Mouse (Mus musculus) forebrain, embryonic 14.5 days (tissue): ENCODE results near the gene AU018091. TPM values are rescaled to one million over a fixed set of nuclear protein-coding genes. Genes with fewer than 3 reads are reported as not detected.

Source experiments
- microRNA counts: library from miRNA; unstranded; fragments of <30 nt; microRNA quantifications from one replicate; lab custom pipeline; 2016
- microRNA-seq: library from miRNA; unstranded; fragments of <30 nt; microRNA quantifications from one replicate; pipeline ENCODE4, GENCODE M21; 2016
- polyA plus RNA-seq: library from polyadenylated mRNA; unstranded; fragments of >200 nt; fragmentation: Nextera tagmentation; extraction: Ambion mirVana; gene quantifications from 2 replicates; pipeline ENCODE4 v1.2.1, GENCODE M21; 2014

AU018091 gene
- polyA plus RNA-seq, 1 experiment from 2014 or later = not detected

MicroRNAs within 50 kb of the gene (microRNA counts, 519-probe panel; counts per million panel counts)
- not detected for microRNA mmu-miR-290-3p (lab: Ali Mortazavi, UCI)
- microRNA mmu-miR-290-5p (lab: Ali Mortazavi, UCI) = not detected
- not detected for microRNA mmu-miR-291a-3p (lab: Ali Mortazavi, UCI)
- microRNA mmu-miR-291a-5p (lab: Ali Mortazavi, UCI) = not detected
- not detected for microRNA mmu-miR-292-5p (lab: Ali Mortazavi, UCI)

Small RNAs within 50 kb of the gene (microRNA-seq; reads per million reads assigned to microRNA genes)
- gene Mir290a = not detected
- gene Mir290b = not detected
- 0.66 reads per million for gene Mir291a
- not detected for gene Mir292
- gene Mir292b = not detected

Other genes starting within 250 kb of the AU018091 start
- not detected in 2 replicates for gene Nlrp12, start 80.5 kb upstream of the AU018091 start, polyA plus RNA-seq
- gene Myadm, start 119.9 kb upstream of the AU018091 start, polyA plus RNA-seq = 19.8 and 23.6 TPM in 2 replicates
- gene Prkcg, start 120.0 kb upstream of the AU018091 start, polyA plus RNA-seq = 0.43 and 1.2 TPM in 2 replicates
- 3.3 and 3.8 TPM in 2 replicates for gene Cacng7, start 163.8 kb upstream of the AU018091 start, polyA plus RNA-seq
- 8.6 and 11.1 TPM in 2 replicates for gene Cacng8, start 221.5 kb upstream of the AU018091 start, polyA plus RNA-seq